Mouse (Mus musculus) small intestine, adult 2 months (tissue): Measurements from ENCODE around the gene Phactr3. TPM values are rescaled to one million over a fixed set of nuclear protein-coding genes. Genes with fewer than 3 reads are reported as not detected.

Source experiments
- H3K27ac ChIP-seq: fragments of 200-500 bp; 2 replicates; pipeline ENCODE4 v1.5.1; 2012; ENCODE audit warnings: low read depth, low read length, control low read depth, inconsistent platforms; ENCODE audit not compliant: insufficient read depth
- H3K27me3 ChIP-seq: fragments of 200-500 bp; 2 replicates; pipeline ENCODE4 v1.6.1; 2012; ENCODE audit warnings: mild to moderate bottlenecking, moderate library complexity, low read length, inconsistent platforms; ENCODE audit not compliant: control insufficient read depth, insufficient read depth
- H3K36me3 ChIP-seq: fragments of 200-500 bp; 2 replicates; pipeline ENCODE4 v1.6.1; 2012; ENCODE audit warnings: mild to moderate bottlenecking, low read length, control low read depth, inconsistent platforms; ENCODE audit not compliant: control insufficient read depth, insufficient read depth
- H3K4me1 ChIP-seq: fragments of 200-500 bp; 2 replicates; pipeline ENCODE4 v1.6.1; 2012; ENCODE audit warnings: low read length, inconsistent platforms, mixed read lengths; ENCODE audit not compliant: control insufficient read depth, insufficient read depth, insufficient read length
- H3K4me3 ChIP-seq: fragments of 200-500 bp; 2 replicates; pipeline ENCODE4 v1.5.1; 2012; ENCODE audit warnings: low read depth, mild to moderate bottlenecking, control low read depth, inconsistent platforms, low read length, moderate library complexity
- CTCF ChIP-seq: fragments of 200-500 bp; IDR thresholded peaks from 2 replicates; pipeline ENCODE4 v1.5.1; 2012; ENCODE audit warnings: low read depth, mild to moderate bottlenecking, control low read depth, inconsistent platforms, low read length, moderate library complexity, mixed read lengths; ENCODE audit not compliant: insufficient replicate concordance, insufficient read length; ENCODE audit errors: extremely low read depth
- POLR2A ChIP-seq: fragments of 200-500 bp; IDR thresholded peaks from 2 replicates; pipeline ENCODE4 v1.6.1; 2012; ENCODE audit warnings: low read depth, mild to moderate bottlenecking, control low read depth, inconsistent platforms, low read length, moderate library complexity
- WGBS: fragments of 180-500 bp; shearing (Covaris S2); methylation state at CpG from one replicate; pipeline ENCODE4 v1.1.7; 2018; 5-methylcytosine and 5-hydroxymethylcytosine counted together
- polyA plus RNA-seq: library from polyadenylated mRNA; depleted of rRNA; stranded (reverse); fragments of >200 nt; gene quantifications from 2 replicates; pipeline ENCODE4 v1.2.3, GENCODE M21; 2012

The Phactr3 gene
- polyA plus RNA-seq, 1 experiment = 0.10 TPM

GRCm38 (mm10) chr2:178304669-178305068, 185.9 kb downstream of the Phactr3 start:
- no peak overlapping the region for H3K4me3 ChIP-seq
- 69% methylated on average over 6 of the region's 6 CpGs for WGBS
- TF ChIP-seq POLR2A (no peak), CTCF (no peak)
- H3K27me3 ChIP-seq = no peaks in the 10 kb centered on the region
- no peaks in the 10 kb centered on the region for H3K36me3 ChIP-seq
- no peak overlapping the region for H3K27ac ChIP-seq
- H3K4me1 ChIP-seq = no peaks in the 10 kb centered on the region

DNA sequence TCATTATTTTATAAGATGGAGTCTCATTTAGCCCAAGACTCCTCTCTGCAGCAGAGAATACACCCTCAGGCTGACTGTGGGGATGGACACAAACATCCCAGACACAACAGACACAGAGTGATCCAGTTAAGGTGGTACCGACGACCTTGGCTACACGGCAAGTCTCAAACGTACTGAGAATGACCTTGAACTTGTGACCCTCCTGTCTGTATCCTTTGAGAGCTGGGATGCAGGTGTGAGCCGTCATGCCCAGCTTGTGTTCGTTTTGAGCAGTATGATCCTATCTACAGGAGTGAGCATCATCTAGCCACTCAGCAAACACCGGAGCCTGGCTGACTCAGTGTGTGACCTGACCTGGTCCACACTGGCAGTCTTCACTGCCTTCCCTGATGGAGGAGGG, 194.8 kb downstream of the Phactr3 start:
- H3K27me3 ChIP-seq = no peaks in the 10 kb centered on the region
- no peak for TF ChIP-seq POLR2A
- no peak for TF ChIP-seq CTCF
- H3K4me3 ChIP-seq = no peak overlapping the region
- 55% methylated on average over 7 of the region's 7 CpGs for WGBS
- H3K4me1 ChIP-seq = no peaks in the 10 kb centered on the region
- H3K27ac ChIP-seq = no peak overlapping the region
- no peaks in the 10 kb centered on the region for H3K36me3 ChIP-seq

GRCm38 (mm10) chr2:178316281-178316680, 197.5 kb downstream of the Phactr3 start:
- no peak overlapping the region for H3K27ac ChIP-seq
- 44% methylated on average over 1 of the region's 1 CpGs for WGBS
- H3K4me1 ChIP-seq = no peaks in the 10 kb centered on the region
- no peaks in the 10 kb centered on the region for H3K36me3 ChIP-seq
- no peaks in the 10 kb centered on the region for H3K27me3 ChIP-seq
- no peak for TF ChIP-seq POLR2A
- TF ChIP-seq CTCF = no peak
- no peak overlapping the region for H3K4me3 ChIP-seq

GRCm38 (mm10) chr2:178319766-178320165, 201.0 kb downstream of the Phactr3 start:
- WGBS = 75% methylated on average over 7 of the region's 7 CpGs
- Histone ChIP-seq H3K27me3 (no peaks in the 10 kb centered on the region), H3K27ac (no peak overlapping the region), H3K36me3 (no peaks in the 10 kb centered on the region), H3K4me3 (no peak overlapping the region), H3K4me1 (no peaks in the 10 kb centered on the region)
- TF ChIP-seq CTCF = no peak

- no peak overlapping the region for H3K4me3 ChIP-seq
- 74% methylated on average over 10 of the region's 10 CpGs for WGBS
- no peaks in the 10 kb centered on the region for H3K36me3 ChIP-seq
- TF ChIP-seq CTCF = no peak
- H3K27ac ChIP-seq = no peak overlapping the region
- H3K27me3 ChIP-seq = no peaks in the 10 kb centered on the region
- no peaks in the 10 kb centered on the region for H3K4me1 ChIP-seq
These were observed 202.5 kb downstream of the Phactr3 start for GRCm38 (mm10) chr2:178321271-178321670.

GRCm38 (mm10) chr2:178324410-178324809, 205.6 kb downstream of the Phactr3 start:
- Histone ChIP-seq H3K27me3 (no peaks in the 10 kb centered on the region), H3K4me1 (no peaks in the 10 kb centered on the region; the same call in 1 of the 2 replicates), H3K4me3 (no peak overlapping the region), H3K27ac (no peak overlapping the region), H3K36me3 (no peaks in the 10 kb centered on the region)
- WGBS = 86% methylated on average over 3 of the region's 3 CpGs
- TF ChIP-seq CTCF = no peak
- no peak for TF ChIP-seq POLR2A

DNA sequence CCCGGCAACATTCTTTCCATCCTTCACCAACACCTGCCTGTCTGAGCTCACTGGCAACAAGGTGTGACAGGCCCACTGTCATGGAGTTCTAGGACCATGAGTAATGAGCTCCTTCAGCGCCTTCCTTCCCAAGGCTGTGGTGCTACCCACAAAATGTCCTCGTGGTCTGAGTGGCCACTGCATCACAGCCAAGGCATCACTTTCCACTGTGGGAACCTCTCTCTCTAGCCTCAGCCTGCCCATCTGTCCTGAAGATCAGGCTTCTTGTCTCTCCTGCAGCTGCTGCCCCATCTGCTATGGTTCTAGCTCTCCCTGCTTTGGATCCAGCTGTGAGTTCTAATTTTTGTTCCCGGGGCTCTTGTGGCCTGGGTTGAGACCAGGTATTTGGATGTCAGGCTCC, 206.0 kb downstream of the Phactr3 start:
- H3K27ac ChIP-seq = no peak overlapping the region
- no peaks in the 10 kb centered on the region for H3K36me3 ChIP-seq
- TF ChIP-seq POLR2A (no peak), CTCF (no peak)

DNA sequence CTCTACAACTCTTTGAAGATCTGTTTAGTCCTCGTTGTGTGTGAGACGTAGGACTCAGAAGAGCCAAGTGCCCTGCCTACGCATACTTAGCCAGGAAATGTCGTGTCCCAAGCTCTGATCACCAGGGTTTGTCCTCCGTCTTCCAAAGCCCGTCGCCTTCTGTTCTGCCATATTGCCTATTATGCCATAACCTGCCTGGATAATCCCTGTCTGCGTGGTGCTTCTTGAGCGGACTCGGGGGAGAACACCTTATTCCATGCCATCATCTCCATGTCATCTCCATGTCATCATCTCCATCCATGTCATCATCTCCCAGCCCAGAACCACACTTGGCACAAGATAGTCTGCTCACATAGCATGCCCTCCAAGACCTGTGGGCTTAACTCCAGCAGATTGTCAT, 207.3 kb downstream of the Phactr3 start:
- no peaks in the 10 kb centered on the region; the same call in 1 of the 2 replicates for H3K4me1 ChIP-seq
- H3K36me3 ChIP-seq = no peaks in the 10 kb centered on the region
- no peaks in the 10 kb centered on the region for H3K27me3 ChIP-seq
- H3K4me3 ChIP-seq = no peak overlapping the region
- TF ChIP-seq CTCF = no peak
- no peak for TF ChIP-seq POLR2A
- WGBS = 91% methylated on average over 10 of the region's 10 CpGs
- no peak overlapping the region for H3K27ac ChIP-seq

More for the DNA sequence above, 206.0 kb downstream of the Phactr3 start:
- H3K27me3 ChIP-seq = no peaks in the 10 kb centered on the region
- H3K4me1 ChIP-seq = no peaks in the 10 kb centered on the region; the same call in 1 of the 2 replicates
- WGBS = 74% methylated on average over 4 of the region's 4 CpGs
- H3K4me3 ChIP-seq = no peak overlapping the region
